Mouse (Mus musculus) myocyte (in vitro differentiated cells): Measurements from ENCODE around the gene Ablim1.

Source experiments
- CEBPB ChIP-seq: IDR thresholded peaks from 2 replicates; pipeline ENCODE4 v1.6.1; 2011; ENCODE audit warnings: mild to moderate bottlenecking, moderate library complexity; ENCODE audit not compliant: poor library complexity, insufficient read depth, severe bottlenecking
- E2F4 ChIP-seq: IDR thresholded peaks from one replicate; pipeline ENCODE4 v1.6.1; 2011; ENCODE audit warnings: mild to moderate bottlenecking, control low read depth, moderate library complexity; ENCODE audit not compliant: insufficient read depth
- MAX ChIP-seq: IDR thresholded peaks from one replicate; pipeline ENCODE4 v1.6.1; 2011; ENCODE audit warnings: low read depth, mild to moderate bottlenecking, control low read depth
- MYOD1 ChIP-seq, 3 experiments: IDR thresholded peaks; one replicate each; pipeline ENCODE4 v1.6.1; 2011; ENCODE audit warnings: control low read depth in 2 of 3, low read depth in 2 of 3, mild to moderate bottlenecking in 2 of 3, moderate library complexity in 1 of 3; ENCODE audit not compliant: insufficient read length in 2 of 3, control insufficient read depth in 1 of 3
- MYOG ChIP-seq, 3 experiments: IDR thresholded peaks; one replicate each; pipeline ENCODE4 v1.6.1; 2011; ENCODE audit warnings: control low read depth in 2 of 3, low read depth in 2 of 3, mild to moderate bottlenecking in 2 of 3; ENCODE audit not compliant: insufficient read length in 2 of 3, control insufficient read depth in 1 of 3, insufficient read depth in 1 of 3
- POLR2A ChIP-seq: IDR thresholded peaks from one replicate; pipeline ENCODE4 v1.6.1; 2011; ENCODE audit warnings: low read depth, mild to moderate bottlenecking, control low read depth, moderate library complexity; ENCODE audit not compliant: insufficient read length
- POLR2AphosphoS2 ChIP-seq: IDR thresholded peaks from one replicate; pipeline ENCODE4 v1.6.1; 2011; ENCODE audit warnings: low read depth, control low read depth; ENCODE audit not compliant: insufficient read length
- REST ChIP-seq: IDR thresholded peaks from one replicate; pipeline ENCODE4 v1.6.1; 2011; ENCODE audit warnings: mild to moderate bottlenecking, control low read depth, moderate library complexity; ENCODE audit not compliant: insufficient read depth, insufficient read length
- SRF ChIP-seq: IDR thresholded peaks from one replicate; pipeline ENCODE4 v1.6.1; 2011; ENCODE audit warnings: low read depth; ENCODE audit not compliant: control insufficient read depth, insufficient read length
- TCF12 ChIP-seq: IDR thresholded peaks from one replicate; pipeline ENCODE4 v1.6.1; 2011; ENCODE audit warnings: mild to moderate bottlenecking, control low read depth; ENCODE audit not compliant: poor library complexity, insufficient read depth, severe bottlenecking
- USF1 ChIP-seq: IDR thresholded peaks from one replicate; pipeline ENCODE4 v1.6.1; 2011; ENCODE audit warnings: low read depth, mild to moderate bottlenecking, control low read depth, moderate library complexity

DNA sequence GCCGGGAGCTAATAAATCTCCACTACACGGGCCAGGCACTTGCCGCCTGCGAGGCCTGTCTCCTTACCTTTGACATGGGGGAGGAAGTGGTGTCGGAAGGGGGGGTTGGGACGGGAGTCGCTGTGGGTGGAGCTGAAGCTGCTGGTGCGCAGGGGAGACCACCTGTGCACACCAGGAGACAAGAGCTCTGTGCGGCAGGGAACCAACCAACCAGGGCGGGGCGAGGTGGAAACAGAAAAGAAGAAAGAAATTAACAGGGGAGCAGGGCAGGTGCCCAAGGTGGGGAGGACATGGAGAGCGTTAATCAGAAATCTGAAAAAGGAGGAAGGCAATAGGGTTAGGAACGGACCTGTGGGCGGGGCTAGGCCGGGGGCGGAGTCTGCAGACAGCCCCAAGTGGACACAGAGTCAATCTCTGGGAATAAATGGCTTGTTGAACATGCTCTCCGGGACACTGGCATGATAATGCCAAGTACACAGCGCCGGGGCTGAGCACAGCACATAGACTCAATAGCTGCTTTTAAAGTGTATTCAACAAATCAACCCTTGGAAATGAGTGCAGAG lies 255.6 kb downstream of the Ablim1 start:
- TF ChIP-seq MYOG (IDR thresholded peaks at IDR 0.05; ENCODE audit: control insufficient read depth in 1 of 3, insufficient read depth in 1 of 3, insufficient read length in 2 of 3, low read depth in 2 of 3): no peak
- TF ChIP-seq POLR2AphosphoS2: no peak
- no peak for TF ChIP-seq POLR2A
- TF ChIP-seq TCF12: no peak
- no peak for TF ChIP-seq E2F4
- TF ChIP-seq MAX: no peak
- TF ChIP-seq CEBPB: no peak
- no peak for TF ChIP-seq REST
- TF ChIP-seq USF1: no peak
- no peak for TF ChIP-seq SRF
- no peak for TF ChIP-seq MYOD1 (IDR thresholded peaks at IDR 0.05; ENCODE audit: control insufficient read depth in 1 of 3, insufficient read length in 2 of 3, low read depth in 2 of 3)
